Comparison of ENCODE assay signal across 36 mouse cellular contexts in the genomic region with DNA sequence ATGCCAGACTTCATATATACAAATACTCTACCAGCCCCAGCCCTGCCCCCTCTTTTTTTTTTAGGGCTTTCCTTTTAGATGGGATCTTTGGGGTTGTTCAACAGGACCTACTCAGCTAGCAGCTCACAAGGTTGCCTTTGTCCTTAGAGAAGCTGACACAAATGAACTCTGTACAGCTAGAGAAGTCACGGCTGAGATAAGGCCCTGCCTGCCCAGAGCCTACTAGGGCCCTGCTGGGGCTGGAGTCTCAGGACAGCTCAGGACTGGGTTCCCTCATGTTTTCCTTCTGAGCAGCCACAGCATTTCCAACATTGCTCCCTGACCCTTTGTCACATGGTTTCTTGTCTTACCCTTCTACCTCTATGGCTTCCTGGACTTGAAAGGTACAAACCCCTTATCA. TPM values are rescaled to one million over a fixed set of nuclear protein-coding genes. Genes with fewer than 3 reads are reported as not detected.
"Had no signal": no experiment of that assay in that cellular context is flagged by ENCODE, and none has a peak within 500 bp of the region (broad histone marks: within the 10 kb centered on the region; RNA-seq: fewer than 3 reads in every experiment).

No protein-coding gene starts in this region.

- H3K27me3 ChIP-seq: heart, embryonic 13.5 days; heart, embryonic 15.5 days; hindbrain, embryonic 15.5 days; kidney, embryonic 15.5 days; limb, embryonic 13.5 days; limb, embryonic 15.5 days; liver, embryonic 12.5 days had no signal

- H3K4me3 ChIP-seq: heart, embryonic 13.5 days; heart, embryonic 15.5 days; hindbrain, embryonic 13.5 days; hindbrain, embryonic 15.5 days; kidney, embryonic 15.5 days; limb, embryonic 13.5 days; limb, embryonic 15.5 days; liver, embryonic 12.5 days had no signal

- H3K9me3 ChIP-seq: heart, embryonic 13.5 days; heart, embryonic 15.5 days; hindbrain, embryonic 13.5 days; hindbrain, embryonic 15.5 days; kidney, embryonic 15.5 days; limb, embryonic 13.5 days; limb, embryonic 15.5 days; liver, embryonic 12.5 days had no signal

- ATAC-seq: forebrain, postnatal 0 days; hindbrain, postnatal 0 days; liver, embryonic 12.5 days had no signal

- H3K36me3 ChIP-seq: heart, embryonic 13.5 days; heart, embryonic 15.5 days; hindbrain, embryonic 13.5 days; hindbrain, embryonic 15.5 days; kidney, embryonic 15.5 days; limb, embryonic 13.5 days; limb, embryonic 15.5 days; liver, embryonic 12.5 days had no signal

- H3K4me1 ChIP-seq: hindbrain, embryonic 13.5 days; hindbrain, embryonic 15.5 days; kidney, embryonic 15.5 days; limb, embryonic 13.5 days; limb, embryonic 15.5 days; liver, embryonic 12.5 days had no signal

- H3K27ac ChIP-seq: heart, embryonic 13.5 days; heart, embryonic 15.5 days; hindbrain, embryonic 13.5 days; hindbrain, embryonic 15.5 days; hindbrain, postnatal 0 days; kidney, embryonic 15.5 days; kidney, postnatal 0 days; limb, embryonic 13.5 days; limb, embryonic 15.5 days; liver, embryonic 12.5 days had no signal

- H3K4me2 ChIP-seq: heart, embryonic 11.5 days; heart, embryonic 13.5 days; heart, embryonic 15.5 days; hindbrain, embryonic 13.5 days; hindbrain, embryonic 15.5 days; kidney, embryonic 15.5 days; limb, embryonic 13.5 days; limb, embryonic 15.5 days; liver, embryonic 12.5 days had no signal

- H3K9ac ChIP-seq: forebrain, postnatal 0 days; heart, embryonic 13.5 days; heart, embryonic 15.5 days; hindbrain, embryonic 13.5 days; hindbrain, embryonic 15.5 days; kidney, embryonic 15.5 days; limb, embryonic 13.5 days; limb, embryonic 15.5 days; liver, embryonic 12.5 days had no signal

- DNase-seq: forebrain, postnatal 0 days; gastrocnemius, postnatal 14 days; gastrocnemius, postnatal 36 days; heart, adult 18-20 months; heart, postnatal 14 days; heart, postnatal 36 days; kidney, adult 18-20 months; kidney, adult 9 months; kidney, postnatal 14 days; kidney, postnatal 36 days; layer of hippocampus, adult 9-11 months; layer of hippocampus, postnatal 36 days; left cerebral cortex, postnatal 4 days had no signal

RNA-seq across cellular contexts. Expression of a gene that starts 4.3 kb away (rescaled TPM):
- total RNA-seq: forebrain, postnatal 0 days; gastrocnemius, adult 18-20 months; gastrocnemius, adult 8-10 months; gastrocnemius, postnatal 14 days; gastrocnemius, postnatal 36 days; heart, postnatal 36 days; hematopoietic stem cell, adult 5-6 weeks; hindbrain, postnatal 0 days; layer of hippocampus, adult 18-20 months; layer of hippocampus, adult 8-10 months; layer of hippocampus, postnatal 14 days; layer of hippocampus, postnatal 36 days; left cerebral cortex, adult 18-20 months; left cerebral cortex, postnatal 10 days; left cerebral cortex, postnatal 25 days had no signal
- polyA plus RNA-seq: forebrain, postnatal 0 days; heart, embryonic 11.5 days; heart, embryonic 13.5 days; heart, postnatal 0 days; hindbrain, embryonic 11.5 days; hindbrain, embryonic 13.5 days; hindbrain, embryonic 15.5 days; hindbrain, postnatal 0 days; kidney, postnatal 0 days; limb, embryonic 11.5 days; liver, embryonic 12.5 days had no signal
